12 mouse cellular contexts compared by ENCODE assay signal in genomic region chr1:86633840-86634750, GRCm38 (mm10). TPM values are rescaled to one million over a fixed set of nuclear protein-coding genes. Genes with fewer than 3 reads are reported as not detected.
A peak's percentile ranks its signal among the peaks of the same experiment; 100 is the strongest.
DNase-seq lines count a peak whose midpoint lies in the region; ATAC-seq lines count a peak whose summit lies in the region.
"Had no signal": no experiment of that assay in that cellular context is flagged by ENCODE, and none has a peak within 500 bp of the region (broad histone marks: within the 10 kb centered on the region; RNA-seq: fewer than 3 reads in every experiment).

No protein-coding gene starts in this region.

- H3K27ac ChIP-seq in heart, embryonic 14.5 days (replicated peaks in 1 of 2; ENCODE audit: control insufficient read depth in 1 of 2, insufficient read depth in 1 of 2, low read depth in 2 of 2, low read length in 2 of 2) = no peak overlapping the region
- no peak overlapping the region for H3K27ac ChIP-seq in embryonic facial prominence, embryonic 10.5 days (replicated peaks)
- H3K27ac ChIP-seq in hindbrain, embryonic 13.5 days = peak overlapping the region; percentile 72
- peak overlapping the region; percentile 69 for H3K27ac ChIP-seq in midbrain, embryonic 13.5 days
- H3K27ac ChIP-seq: embryonic facial prominence, embryonic 15.5 days had no signal

- no peak overlapping the region for H3K9ac ChIP-seq in heart, embryonic 14.5 days (ENCODE audit: low read length)
- H3K9ac ChIP-seq in hindbrain, embryonic 13.5 days = no peak overlapping the region
- H3K9ac ChIP-seq in midbrain, embryonic 13.5 days (replicated peaks) = no peak overlapping the region; the same call in 1 of the 2 replicates
- H3K9ac ChIP-seq: embryonic facial prominence, embryonic 15.5 days had no signal

- no peak overlapping the region for H3K4me3 ChIP-seq in heart, embryonic 14.5 days (ENCODE audit: control insufficient read depth in 1 of 2, insufficient read depth in 1 of 2, low read depth in 1 of 2, low read length in 2 of 2)
- H3K4me3 ChIP-seq in embryonic facial prominence, embryonic 10.5 days = peak overlapping the region; percentile 37
- H3K4me3 ChIP-seq in hindbrain, embryonic 13.5 days = no peak overlapping the region
- H3K4me3 ChIP-seq in midbrain, embryonic 13.5 days (replicated peaks) = 0 out of 2 replicates have a peak overlapping the region, but pooled peaks have one; percentile 5
- H3K4me3 ChIP-seq: embryonic facial prominence, embryonic 15.5 days had no signal

- H3K4me2 ChIP-seq in heart, embryonic 14.5 days (ENCODE audit: low read length) = peak overlapping the region; percentile 48
- peak overlapping the region; percentile 41 for H3K4me2 ChIP-seq in hindbrain, embryonic 13.5 days
- peak overlapping the region; percentile 36 for H3K4me2 ChIP-seq in midbrain, embryonic 13.5 days (replicated peaks)
- H3K4me2 ChIP-seq: embryonic facial prominence, embryonic 15.5 days had no signal

- no peak for DNase-seq in heart, adult 8-10 months (ENCODE audit: low spot score)
- DNase-seq in embryonic facial prominence, embryonic 10.5 days (ENCODE audit: low spot score) = no peak
- DNase-seq in embryo, embryonic 9.5 days (ENCODE audit: extremely low spot score) = no peak
- no peak for DNase-seq in yolk sac, embryonic 10.5 days (ENCODE audit: low spot score)
- DNase-seq: heart, adult 18-20 months; right cerebral cortex, postnatal 25 days; thymus, postnatal 4 days had no signal

- no peaks in the 10 kb centered on the region for H3K36me3 ChIP-seq in heart, embryonic 14.5 days (ENCODE audit: control insufficient read depth, insufficient read depth, low read length)
- no peaks in the 10 kb centered on the region for H3K36me3 ChIP-seq in embryonic facial prominence, embryonic 10.5 days (replicated peaks)
- H3K36me3 ChIP-seq in hindbrain, embryonic 13.5 days = no peaks in the 10 kb centered on the region
- no peaks in the 10 kb centered on the region for H3K36me3 ChIP-seq in midbrain, embryonic 13.5 days
- H3K36me3 ChIP-seq: embryonic facial prominence, embryonic 15.5 days had no signal

- no peaks in the 10 kb centered on the region for H3K9me3 ChIP-seq in heart, embryonic 14.5 days (ENCODE audit: control insufficient read depth, low read length)
- no peaks in the 10 kb centered on the region for H3K9me3 ChIP-seq in embryonic facial prominence, embryonic 10.5 days
- H3K9me3 ChIP-seq in hindbrain, embryonic 13.5 days = no peaks in the 10 kb centered on the region
- no peaks in the 10 kb centered on the region for H3K9me3 ChIP-seq in midbrain, embryonic 13.5 days
- H3K9me3 ChIP-seq: embryonic facial prominence, embryonic 15.5 days had no signal

- no peak for ATAC-seq in heart, embryonic 14.5 days (ENCODE audit: insufficient number of reproducible peaks, insufficient read depth, low FRiP score, low read depth)
- peak; percentile 57 for ATAC-seq in hindbrain, embryonic 13.5 days (ENCODE audit: low FRiP score)
- ATAC-seq in midbrain, embryonic 13.5 days = peak; percentile 77
- no peak for ATAC-seq in activated CD4-positive, CD25-positive, alpha-beta regulatory T cell, adult 4 months

- no peaks in the 10 kb centered on the region for H3K4me1 ChIP-seq in heart, embryonic 14.5 days (ENCODE audit: control insufficient read depth in 2 of 2, insufficient read depth in 2 of 2, low read length in 2 of 2)
- peaks cover 21% of the 10 kb centered on the region for H3K4me1 ChIP-seq in embryonic facial prominence, embryonic 10.5 days
- H3K4me1 ChIP-seq in hindbrain, embryonic 13.5 days (replicated peaks) = peaks cover 15% of the 10 kb centered on the region
- peaks cover 8% of the 10 kb centered on the region for H3K4me1 ChIP-seq in midbrain, embryonic 13.5 days (replicated peaks)

- no peaks in the 10 kb centered on the region for H3K27me3 ChIP-seq in heart, embryonic 14.5 days (ENCODE audit: control insufficient read depth, insufficient read depth, low read length)
- H3K27me3 ChIP-seq in embryonic facial prominence, embryonic 10.5 days (replicated peaks; ENCODE audit: low read depth, poor library complexity, severe bottlenecking) = no peaks in the 10 kb centered on the region
- H3K27me3 ChIP-seq in hindbrain, embryonic 13.5 days = no peaks in the 10 kb centered on the region
- H3K27me3 ChIP-seq in midbrain, embryonic 13.5 days = no peaks in the 10 kb centered on the region
- H3K27me3 ChIP-seq: embryonic facial prominence, embryonic 15.5 days had no signal

- WGBS in heart, embryonic 14.5 days = 60% methylated on average over 7 of the region's 7 CpGs
- 51% methylated on average over 7 of the region's 7 CpGs for WGBS in embryonic facial prominence, embryonic 10.5 days
- 52% methylated on average over 7 of the region's 7 CpGs for WGBS in hindbrain, embryonic 13.5 days
- WGBS in midbrain, embryonic 13.5 days = 44% methylated on average over 7 of the region's 7 CpGs

RNA-seq across cellular contexts. Expression of gene Nppc, which starts 36.3 kb away (rescaled TPM):
- polyA plus RNA-seq in heart, embryonic 14.5 days (2014; fragmentation: Nextera tagmentation; extraction: Ambion mirVana) = 0.32 and 0.39 TPM in 2 replicates
- under 1 TPM in 3 of 4 experiments, not detected in 1; 0.31 to 0.44 (median 0.44) TPM for total RNA-seq in heart, adult 8-10 months (2022)
- polyA plus RNA-seq in embryonic facial prominence, embryonic 10.5 days (2016; fragmentation: Nextera tagmentation; extraction: Ambion mirVana) = 1.00 and 3.5 TPM in 2 replicates
- 16.1 and 25.0 TPM in 2 replicates for polyA plus RNA-seq in hindbrain, embryonic 13.5 days (2015; fragmentation: Nextera tagmentation; extraction: Ambion mirVana)
- 1.8 and 2.3 TPM in 2 replicates for polyA plus RNA-seq in midbrain, embryonic 13.5 days (2015; fragmentation: Nextera tagmentation; extraction: Ambion mirVana)
- polyA plus RNA-seq in activated CD4-positive, CD25-positive, alpha-beta regulatory T cell, adult 4 months (2017; shearing (Covaris generic)) = not detected
- total RNA-seq: heart, adult 18-20 months had no signal

RNA-seq across cellular contexts. Expression of gene Cops7b, which starts 51.4 kb away (rescaled TPM):
- 20.7 and 20.9 TPM in 2 replicates for polyA plus RNA-seq in heart, embryonic 14.5 days (2014; fragmentation: Nextera tagmentation; extraction: Ambion mirVana)
- 10 to 100 TPM in 3 of 4 experiments, 1 to 10 TPM in 1; 9.4 to 11.0 (median 10.6) TPM for total RNA-seq in heart, adult 8-10 months (2022)
- 74.1 and 75.7 TPM in 2 replicates for polyA plus RNA-seq in embryonic facial prominence, embryonic 10.5 days (2016; fragmentation: Nextera tagmentation; extraction: Ambion mirVana)
- polyA plus RNA-seq in hindbrain, embryonic 13.5 days (2015; fragmentation: Nextera tagmentation; extraction: Ambion mirVana) = 62.8 and 65.0 TPM in 2 replicates
- 67.0 and 70.2 TPM in 2 replicates for polyA plus RNA-seq in midbrain, embryonic 13.5 days (2015; fragmentation: Nextera tagmentation; extraction: Ambion mirVana)
- 10 to 100 TPM; 13.9 to 18.2 TPM for polyA plus RNA-seq in activated CD4-positive, CD25-positive, alpha-beta regulatory T cell, adult 4 months (2017; shearing (Covaris generic))

RNA-seq across cellular contexts. Expression of gene Pde6d, which starts 51.7 kb away (rescaled TPM):
- 63.5 and 67.9 TPM in 2 replicates for polyA plus RNA-seq in heart, embryonic 14.5 days (2014; fragmentation: Nextera tagmentation; extraction: Ambion mirVana)
- total RNA-seq in heart, adult 8-10 months (2022) = 10 to 100 TPM; 38.9 to 47.2 (median 44.3) TPM
- 60.8 and 61.2 TPM in 2 replicates for polyA plus RNA-seq in embryonic facial prominence, embryonic 10.5 days (2016; fragmentation: Nextera tagmentation; extraction: Ambion mirVana)
- polyA plus RNA-seq in hindbrain, embryonic 13.5 days (2015; fragmentation: Nextera tagmentation; extraction: Ambion mirVana) = 92.7 and 97.5 TPM in 2 replicates
- polyA plus RNA-seq in midbrain, embryonic 13.5 days (2015; fragmentation: Nextera tagmentation; extraction: Ambion mirVana) = 86.6 and 90.2 TPM in 2 replicates
- polyA plus RNA-seq in activated CD4-positive, CD25-positive, alpha-beta regulatory T cell, adult 4 months (2017; shearing (Covaris generic)) = 10 to 100 TPM; 17.1 to 22.3 TPM

Comparison
In these comparisons a context has a peak if more than half of its experiments do, and no peak if none do; other contexts are left out.
1. ATAC-seq: peak in hindbrain, embryonic 13.5 days (single experiment) and midbrain, embryonic 13.5 days (single experiment); none in heart, embryonic 14.5 days (single experiment) and activated CD4-positive, CD25-positive, alpha-beta regulatory T cell, adult 4 months (single experiment).
2. H3K27ac ChIP-seq: peak in hindbrain, embryonic 13.5 days (single experiment) and midbrain, embryonic 13.5 days (single experiment); none in heart, embryonic 14.5 days (0 of 2) and embryonic facial prominence, embryonic 10.5 days (single experiment).
3. H3K4me3 ChIP-seq: peak in embryonic facial prominence, embryonic 10.5 days (single experiment) and midbrain, embryonic 13.5 days (single experiment); none in heart, embryonic 14.5 days (0 of 2) and hindbrain, embryonic 13.5 days (single experiment).
4. Peak in every context shown above with its lines, with median percentiles within 50 percentile points of each other: H3K4me2 ChIP-seq.